Mouse (Mus musculus) stomach, embryonic 16.5 days (tissue): Measurements from ENCODE around the gene Tpbgl. TPM values are rescaled to one million over a fixed set of nuclear protein-coding genes. Genes with fewer than 3 reads are reported as not detected.
A peak's percentile ranks its signal among the peaks of the same experiment; 100 is the strongest.

Source experiments
- ATAC-seq: fragments of 200-750 bp; cut with Nextera tagmentation; 2 replicates; pipeline ENCODE4 v1.8.0; 2017; ENCODE audit warnings: moderate number of reproducible peaks, moderate TSS enrichment; ENCODE audit not compliant: insufficient read depth, low FRiP score
- H3K27ac ChIP-seq: fragments of 300-500 bp; sonication (generic); 2 replicates; pipeline ENCODE4 v1.5.1; 2014; ENCODE audit warnings: low read length
- H3K27me3 ChIP-seq: fragments of 300-500 bp; sonication (generic); 2 replicates; pipeline ENCODE4 v1.6.1; 2014; ENCODE audit warnings: low read length, control low read depth, mixed read lengths; ENCODE audit not compliant: control insufficient read depth, insufficient read depth
- H3K36me3 ChIP-seq: fragments of 300-500 bp; sonication (generic); 2 replicates; pipeline ENCODE4 v1.6.1; 2014; ENCODE audit warnings: low read length; ENCODE audit not compliant: control insufficient read depth, insufficient read depth
- H3K4me1 ChIP-seq: fragments of 300-500 bp; sonication (generic); 2 replicates; pipeline ENCODE4 v1.6.1; 2014; ENCODE audit warnings: low read length, control low read depth, mixed read lengths; ENCODE audit not compliant: control insufficient read depth, insufficient read depth
- H3K4me2 ChIP-seq: fragments of 300-500 bp; sonication (generic); 2 replicates; pipeline ENCODE4 v1.6.1; 2014; ENCODE audit warnings: low read depth, low read length, mixed read lengths
- H3K4me3 ChIP-seq: fragments of 300-500 bp; sonication (generic); replicated peaks from 2 replicates; pipeline ENCODE4 v1.5.1; 2014; ENCODE audit warnings: mild to moderate bottlenecking, low read length
- H3K9ac ChIP-seq: fragments of 300-500 bp; sonication (generic); 2 replicates; pipeline ENCODE4 v1.6.1; 2014; ENCODE audit warnings: low read length
- H3K9me3 ChIP-seq: fragments of 300-500 bp; sonication (generic); replicated peaks from 2 replicates; pipeline ENCODE4 v1.6.1; 2016; ENCODE audit warnings: low read length, control low read depth; ENCODE audit not compliant: control insufficient read depth
- WGBS: fragments of 180-500 bp; shearing (Covaris S2); extraction: QIAGEN DNeasy Blood & Tissue Kit; methylation state at CpG from one replicate; pipeline ENCODE4 v1.1.7; 2014; 5-methylcytosine and 5-hydroxymethylcytosine counted together
- polyA plus RNA-seq: library from polyadenylated mRNA; unstranded; fragments of >200 nt; fragmentation: Nextera tagmentation; extraction: Ambion mirVana; gene quantifications from 2 replicates; pipeline ENCODE4 v1.2.1, GENCODE M21; 2015

Tpbgl gene
- polyA plus RNA-seq, 1 experiment from 2014 or later = 1.6 TPM

DNA sequence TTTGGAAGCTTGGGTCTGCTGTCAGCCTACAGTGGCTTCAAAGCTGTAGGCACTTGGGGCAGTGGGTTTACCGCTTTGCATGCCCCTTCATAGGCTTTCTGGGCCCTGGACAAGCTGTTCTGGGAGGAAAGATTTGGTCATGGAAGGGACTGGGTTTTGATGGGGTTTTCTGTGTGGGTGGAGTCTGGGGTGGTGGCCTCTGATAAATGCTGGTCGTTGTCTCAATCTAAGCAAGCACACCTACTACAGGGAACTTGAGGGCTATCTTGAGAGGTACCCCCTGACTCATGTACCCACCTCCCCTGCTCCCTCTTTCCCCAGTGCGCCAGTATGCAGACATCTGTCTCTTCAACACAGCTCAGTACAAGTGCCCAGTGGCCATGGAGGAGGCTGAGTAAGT is 34.2 kb downstream of the Tpbgl start:
- H3K9ac ChIP-seq = no peak overlapping the region
- no peaks in the 10 kb centered on the region for H3K9me3 ChIP-seq
- 88% methylated on average over 3 of the region's 3 CpGs for WGBS
- H3K27ac ChIP-seq = no peak overlapping the region
- H3K27me3 ChIP-seq = no peaks in the 10 kb centered on the region
- H3K4me3 ChIP-seq = no peak overlapping the region
- no peak for ATAC-seq
- no peaks in the 10 kb centered on the region for H3K36me3 ChIP-seq
- no peaks in the 10 kb centered on the region; the same call in 1 of the 2 replicates for H3K4me1 ChIP-seq
- H3K4me2 ChIP-seq = no peak overlapping the region

DNA sequence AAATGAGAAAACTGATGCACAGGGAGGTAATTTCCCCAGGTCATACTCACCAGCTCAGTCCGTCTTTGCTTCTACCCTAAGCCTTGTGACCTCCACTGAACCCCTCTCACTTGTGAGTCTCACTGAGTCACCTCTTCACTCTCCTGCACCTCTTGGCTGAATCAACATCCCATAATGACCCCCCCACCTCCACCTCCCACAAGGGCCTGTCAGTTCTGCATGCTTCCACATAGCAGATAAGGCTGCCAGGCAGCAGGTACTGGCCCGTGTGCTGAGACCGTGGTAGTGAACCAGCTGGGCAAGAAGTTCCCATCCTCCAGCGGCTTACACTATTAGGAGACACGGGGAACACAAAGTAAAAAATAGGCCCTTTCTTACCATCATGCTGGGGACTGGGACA is 36.3 kb downstream of the Tpbgl start:
- H3K27ac ChIP-seq = no peak overlapping the region
- WGBS = 82% methylated on average over 5 of the region's 5 CpGs
- no peak overlapping the region for H3K4me2 ChIP-seq
- no peaks in the 10 kb centered on the region for H3K9me3 ChIP-seq
- ATAC-seq = no peak
- no peak overlapping the region for H3K4me3 ChIP-seq
- no peaks in the 10 kb centered on the region for H3K27me3 ChIP-seq
- H3K4me1 ChIP-seq = no peaks in the 10 kb centered on the region; the same call in 1 of the 2 replicates
- no peaks in the 10 kb centered on the region for H3K36me3 ChIP-seq
- no peak overlapping the region for H3K9ac ChIP-seq

DNA sequence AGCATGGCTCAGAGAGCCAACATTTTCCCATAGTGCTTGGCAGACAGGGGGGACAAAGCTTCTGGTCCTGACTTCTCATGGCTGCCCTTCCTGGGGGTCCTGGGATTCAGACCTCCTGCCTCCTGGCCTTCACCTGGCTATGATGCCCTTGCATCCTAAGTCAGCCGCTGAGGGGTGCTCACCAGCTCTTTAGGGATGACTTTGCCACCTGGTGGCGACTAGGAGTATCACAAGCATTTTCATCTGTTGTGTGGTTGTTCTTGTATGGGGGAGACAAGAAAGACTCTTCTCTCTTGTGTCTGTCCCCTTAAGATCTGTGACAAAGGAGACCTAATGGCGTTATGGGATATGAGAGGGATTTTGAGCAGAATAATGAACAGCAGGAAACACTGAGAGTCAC is 36.8 kb downstream of the Tpbgl start:
- Histone ChIP-seq H3K36me3 (no peaks in the 10 kb centered on the region), H3K4me1 (no peaks in the 10 kb centered on the region; the same call in 1 of the 2 replicates), H3K9me3 (no peaks in the 10 kb centered on the region), H3K4me3 (no peak overlapping the region), H3K27ac (no peak overlapping the region), H3K27me3 (no peaks in the 10 kb centered on the region), H3K9ac (no peak overlapping the region), H3K4me2 (no peak overlapping the region)
- WGBS = 19% methylated on average over 3 of the region's 3 CpGs
- ATAC-seq = no peak

DNA sequence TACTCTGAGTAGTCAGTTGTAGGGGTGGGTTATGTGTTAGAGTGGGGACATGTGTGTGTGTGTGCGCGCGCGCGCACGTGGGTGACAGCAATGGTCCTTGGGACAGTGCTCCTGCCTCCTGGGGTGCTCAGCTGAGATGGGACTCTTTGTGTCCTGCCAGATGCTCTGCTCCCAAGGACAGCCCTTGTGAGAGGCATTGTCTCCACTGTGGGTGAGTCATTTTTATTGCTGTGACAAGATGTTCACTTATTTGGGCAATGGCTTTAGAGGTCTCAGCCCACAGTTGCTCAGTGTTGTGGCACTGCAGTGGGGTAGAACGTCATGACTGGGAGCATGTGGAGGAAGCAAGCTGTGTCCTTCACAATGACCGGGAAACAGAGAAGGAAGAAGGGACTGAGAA is 40.9 kb downstream of the Tpbgl start:
- 90% methylated on average over 8 of the region's 8 CpGs for WGBS
- no peak overlapping the region for H3K4me3 ChIP-seq
- H3K27ac ChIP-seq = no peak overlapping the region
- H3K27me3 ChIP-seq = no peaks in the 10 kb centered on the region
- ATAC-seq = no peak
- no peak overlapping the region for H3K4me2 ChIP-seq
- H3K9me3 ChIP-seq = no peaks in the 10 kb centered on the region
- no peak overlapping the region for H3K9ac ChIP-seq
- H3K36me3 ChIP-seq = no peaks in the 10 kb centered on the region
- H3K4me1 ChIP-seq = no peaks in the 10 kb centered on the region

DNA sequence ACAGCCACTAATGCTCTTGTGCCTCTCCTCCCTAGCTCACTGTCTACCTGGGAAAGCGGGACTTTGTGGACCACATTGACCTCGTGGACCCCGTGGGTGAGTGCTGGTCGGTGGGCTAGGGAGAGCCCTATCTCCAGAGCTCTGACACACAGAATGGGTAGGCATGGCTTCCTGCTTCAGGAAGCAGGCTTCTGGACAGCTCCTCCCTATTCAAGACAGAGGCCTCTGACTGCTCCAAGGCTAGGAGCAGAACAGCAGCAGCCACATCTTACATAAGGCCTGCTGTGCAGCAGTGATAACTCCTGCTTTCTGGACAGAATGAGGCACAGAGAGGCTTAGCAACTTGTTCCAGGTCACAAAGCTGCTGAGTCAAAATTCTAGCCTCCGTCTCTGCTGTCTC is 43.3 kb downstream of the Tpbgl start:
- 76% methylated on average over 5 of the region's 5 CpGs for whole genome bisulfite sequencing
- no peak for ATAC-seq
- H3K27ac ChIP-seq = no peak overlapping the region
- no peaks in the 10 kb centered on the region for H3K9me3 ChIP-seq
- no peaks in the 10 kb centered on the region for H3K36me3 ChIP-seq
- no peak overlapping the region for H3K4me3 ChIP-seq
- H3K27me3 ChIP-seq = no peaks in the 10 kb centered on the region
- H3K4me2 ChIP-seq = no peak overlapping the region
- no peaks in the 10 kb centered on the region for H3K4me1 ChIP-seq
- no peak overlapping the region for H3K9ac ChIP-seq

DNA sequence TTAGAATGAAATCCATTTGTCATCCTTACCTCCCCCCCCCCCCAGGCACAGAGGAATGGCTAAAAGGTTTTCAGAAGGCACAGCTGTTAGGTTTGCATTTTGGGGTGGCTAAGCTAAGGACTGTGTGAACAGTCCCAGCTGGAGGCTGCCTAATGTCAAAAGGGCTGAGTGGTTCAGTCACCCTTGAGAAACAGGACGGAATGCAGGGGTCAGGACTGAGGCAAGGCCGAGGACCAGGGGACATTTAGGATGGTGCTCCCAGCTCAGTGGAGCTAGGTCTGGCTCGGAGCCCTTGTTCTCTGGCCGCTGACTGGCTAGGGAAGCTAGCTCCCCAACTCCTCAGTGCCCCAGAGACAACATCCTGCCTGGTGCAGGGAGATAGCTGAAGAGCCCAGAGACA is 44.0 kb downstream of the Tpbgl start:
- H3K4me3 ChIP-seq = no peak overlapping the region
- WGBS = 63% methylated on average over 4 of the region's 4 CpGs
- H3K9me3 ChIP-seq = no peaks in the 10 kb centered on the region
- H3K9ac ChIP-seq = no peak overlapping the region
- no peak overlapping the region for H3K27ac ChIP-seq
- H3K4me2 ChIP-seq = no peak overlapping the region
- no peaks in the 10 kb centered on the region for H3K36me3 ChIP-seq
- H3K4me1 ChIP-seq = no peaks in the 10 kb centered on the region
- no peak for ATAC-seq
- no peaks in the 10 kb centered on the region for H3K27me3 ChIP-seq

DNA sequence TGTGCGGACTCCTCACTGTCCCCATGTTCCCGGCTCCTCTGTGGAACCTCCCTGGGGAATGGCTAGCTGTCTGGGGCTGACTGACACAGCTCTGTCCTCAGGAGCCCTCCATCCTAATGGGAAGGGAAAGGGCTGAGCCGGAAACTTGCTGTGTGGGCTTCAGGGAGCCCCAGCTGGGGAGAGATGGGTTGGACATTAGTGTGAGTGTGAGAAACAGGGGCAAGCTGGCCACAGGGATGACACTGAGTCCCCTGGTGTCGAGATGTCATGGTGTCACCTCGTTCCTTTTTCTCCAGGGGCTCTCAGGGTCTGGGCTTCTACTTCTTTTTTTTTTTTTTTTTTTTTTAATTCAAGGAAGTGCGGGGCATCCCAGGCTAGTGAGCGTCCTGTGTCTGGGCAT is 44.6 kb downstream of the Tpbgl start:
- Histone ChIP-seq H3K4me2 (no peak overlapping the region), H3K27ac (no peak overlapping the region), H3K9me3 (no peaks in the 10 kb centered on the region), H3K9ac (no peak overlapping the region), H3K4me1 (no peaks in the 10 kb centered on the region), H3K27me3 (no peaks in the 10 kb centered on the region), H3K4me3 (no peak overlapping the region), H3K36me3 (no peaks in the 10 kb centered on the region)
- ATAC-seq = no peak
- WGBS = 66% methylated on average over 7 of the region's 7 CpGs

DNA sequence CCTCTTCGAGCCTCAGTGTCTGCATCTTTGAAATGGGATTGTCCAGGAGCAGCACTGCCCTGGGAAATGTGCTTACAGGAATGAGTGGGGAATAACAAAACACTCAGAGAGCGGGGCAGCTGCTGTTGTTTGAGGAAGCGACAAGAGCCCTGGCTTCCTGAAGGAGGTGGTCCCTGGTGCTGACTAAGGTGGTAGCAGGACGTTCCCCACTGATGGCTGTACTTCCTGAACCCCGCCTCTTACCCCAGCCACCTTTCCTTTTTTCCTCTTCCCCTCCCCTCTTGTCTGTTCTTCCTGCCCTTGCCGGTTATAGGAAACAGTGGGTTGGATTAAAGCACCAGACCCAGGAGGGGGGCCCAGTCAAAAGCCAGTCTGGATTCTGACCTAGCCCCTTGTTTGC is 46.7 kb downstream of the Tpbgl start:
- Histone ChIP-seq H3K27ac (no peak overlapping the region), H3K36me3 (no peaks in the 10 kb centered on the region)
- WGBS = 49% methylated on average over 6 of the region's 6 CpGs

DNA sequence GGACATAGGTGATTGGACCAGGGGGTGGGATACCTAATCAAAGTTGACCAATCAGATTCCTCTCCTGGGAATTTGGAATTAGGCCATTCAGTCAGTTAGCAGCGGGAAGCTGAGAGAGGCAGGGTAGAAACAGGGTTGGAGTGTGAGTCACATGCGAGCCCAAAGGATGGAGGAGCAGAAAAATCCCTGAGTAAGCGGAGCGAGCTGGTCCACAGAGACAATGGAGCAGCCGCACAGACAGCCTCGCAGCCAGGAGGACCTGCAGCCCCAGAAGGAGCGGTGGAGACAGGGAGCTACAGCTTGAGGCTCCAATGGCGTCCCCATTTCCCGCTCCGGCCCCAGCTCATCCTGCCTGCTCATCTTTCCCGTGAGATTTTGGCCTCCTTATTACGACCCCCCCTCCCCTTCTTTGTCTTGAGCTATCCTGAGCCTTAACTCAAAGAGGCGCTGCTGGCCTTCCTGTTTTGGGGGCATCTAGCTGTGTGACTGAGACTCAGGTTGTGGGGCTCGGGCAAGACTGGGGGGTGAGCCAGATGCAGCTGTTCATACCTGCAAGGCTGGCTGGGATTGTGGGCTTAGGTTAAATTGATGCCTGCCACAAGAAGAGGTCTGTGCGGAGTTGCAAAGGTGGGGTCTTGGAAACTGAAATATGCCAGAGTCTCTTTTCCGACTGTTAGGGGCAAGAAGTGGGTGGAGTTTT is 47.3 kb downstream of the Tpbgl start:
- Histone ChIP-seq H3K27ac (peak overlapping the region; percentile 14; the same call in 1 of the 2 replicates), H3K4me3 (no peak overlapping the region), H3K9me3 (no peaks in the 10 kb centered on the region), H3K36me3 (no peaks in the 10 kb centered on the region), H3K4me2 (no peak overlapping the region), H3K9ac (no peak overlapping the region), H3K4me1 (no peaks in the 10 kb centered on the region), H3K27me3 (no peaks in the 10 kb centered on the region)
- no peak for ATAC-seq
- 28% methylated on average over 16 of the region's 16 CpGs for WGBS

More for the DNA sequence above, 46.7 kb downstream of the Tpbgl start:
- H3K9ac ChIP-seq = no peak overlapping the region
- ATAC-seq = peak; percentile 44; the same call in 1 of the 2 replicates
- H3K9me3 ChIP-seq = no peaks in the 10 kb centered on the region
- H3K4me2 ChIP-seq = no peak overlapping the region
- H3K27me3 ChIP-seq = no peaks in the 10 kb centered on the region
- H3K4me3 ChIP-seq = no peak overlapping the region
- no peaks in the 10 kb centered on the region for H3K4me1 ChIP-seq
